Mouse (Mus musculus): Measurements from ENCODE around the gene Hs2st1.

Hs2st1 gene

GRCm38 (mm10) chr3:144586731-144587130 lies 16.8 kb upstream of the Hs2st1 start:
- no peak for DNase-seq (ENCODE audit: low spot score in 2 of 2)

- DNase-seq (ENCODE audit: low spot score in 2 of 2), result no peak
Observed at GRCm38 (mm10) chr3:144584789-144585553, 15.0 kb upstream of the Hs2st1 start.

- no peak for DNase-seq (ENCODE audit: low spot score in 2 of 2)
Observed at GRCm38 (mm10) chr3:144583789-144584188, 13.8 kb upstream of the Hs2st1 start.

- DNase-seq (ENCODE audit: low spot score in 2 of 2), result no peak
Observed at GRCm38 (mm10) chr3:144582306-144582705, 12.3 kb upstream of the Hs2st1 start.

GRCm38 (mm10) chr3:144581842-144582241 lies 11.9 kb upstream of the Hs2st1 start:
- no peak for DNase-seq (ENCODE audit: low spot score in 2 of 2)

GRCm38 (mm10) chr3:144580281-144580680 lies 10.3 kb upstream of the Hs2st1 start:
- DNase-seq (ENCODE audit: low spot score in 2 of 2), result no peak

GRCm38 (mm10) chr3:144579796-144580195 lies 9.8 kb upstream of the Hs2st1 start:
- no peak for DNase-seq (ENCODE audit: low spot score in 2 of 2)

GRCm38 (mm10) chr3:144578921-144579320 lies 8.9 kb upstream of the Hs2st1 start:
- no peak for DNase-seq (ENCODE audit: low spot score in 2 of 2)

- no peak for DNase-seq (ENCODE audit: low spot score in 2 of 2)
Observed at GRCm38 (mm10) chr3:144577366-144578340, 7.7 kb upstream of the Hs2st1 start.

GRCm38 (mm10) chr3:144574256-144574655 lies 4.3 kb upstream of the Hs2st1 start:
- DNase-seq (ENCODE audit: low spot score in 2 of 2), result no peak

GRCm38 (mm10) chr3:144570816-144571487 lies 971 bp upstream of the Hs2st1 start:
- no peak for DNase-seq (ENCODE audit: low spot score in 2 of 2)

- DNase-seq (ENCODE audit: low spot score in 2 of 2), result peak in 1 of 2 experiments; percentile 62
Observed at GRCm38 (mm10) chr3:144569401-144569971, 495 bp downstream of the Hs2st1 start.

GRCm38 (mm10) chr3:144568861-144569361 lies 1.1 kb downstream of the Hs2st1 start:
- DNase-seq (ENCODE audit: low spot score in 2 of 2), result no peak

GRCm38 (mm10) chr3:144565212-144565611 lies 4.8 kb downstream of the Hs2st1 start:
- DNase-seq (ENCODE audit: low spot score in 2 of 2), result no peak

- no peak for DNase-seq (ENCODE audit: low spot score in 2 of 2)
Observed at GRCm38 (mm10) chr3:144563916-144564315, 6.1 kb downstream of the Hs2st1 start.

GRCm38 (mm10) chr3:144561511-144562250 lies 8.3 kb downstream of the Hs2st1 start:
- DNase-seq (ENCODE audit: low spot score in 2 of 2), result no peak

- DNase-seq (ENCODE audit: low spot score in 2 of 2), result no peak
Observed at GRCm38 (mm10) chr3:144558274-144558673, 11.7 kb downstream of the Hs2st1 start.

GRCm38 (mm10) chr3:144556625-144557324 lies 13.2 kb downstream of the Hs2st1 start:
- no peak for DNase-seq (ENCODE audit: low spot score in 2 of 2)

GRCm38 (mm10) chr3:144555144-144555543 lies 14.8 kb downstream of the Hs2st1 start:
- no peak for DNase-seq (ENCODE audit: low spot score in 2 of 2)

- no peak for DNase-seq (ENCODE audit: low spot score in 2 of 2)
Observed at GRCm38 (mm10) chr3:144554503-144554902, 15.5 kb downstream of the Hs2st1 start.
